Mouse (Mus musculus) kidney, adult 2 months (tissue): ENCODE measurements around the gene Lztfl1. TPM values are rescaled to one million over a fixed set of nuclear protein-coding genes. Genes with fewer than 3 reads are reported as not detected.

Source experiments
- DNase-seq: peaks from one replicate; pipeline ENCODE4 v3.0.0; 2021
- H3K27ac ChIP-seq: fragments of 200-500 bp; 2 replicates; pipeline ENCODE4 v1.5.1; 2012; ENCODE audit warnings: low read depth, low read length, control low read depth, inconsistent platforms; ENCODE audit not compliant: insufficient read depth
- H3K27me3 ChIP-seq: fragments of 200-500 bp; replicated peaks from 2 replicates; pipeline ENCODE4 v1.6.1; 2012; ENCODE audit warnings: mild to moderate bottlenecking, moderate library complexity, low read length, inconsistent platforms; ENCODE audit not compliant: control insufficient read depth, insufficient read depth
- H3K36me3 ChIP-seq: fragments of 200-500 bp; 2 replicates; pipeline ENCODE4 v1.6.1; 2012; ENCODE audit warnings: mild to moderate bottlenecking, moderate library complexity, low read length, inconsistent platforms; ENCODE audit not compliant: control insufficient read depth, insufficient read depth
- H3K4me1 ChIP-seq: fragments of 200-500 bp; 2 replicates; pipeline ENCODE4 v1.6.1; 2011; ENCODE audit warnings: low read length; ENCODE audit not compliant: control insufficient read depth, insufficient read depth
- H3K4me3 ChIP-seq: fragments of 200-500 bp; 2 replicates; pipeline ENCODE4 v1.5.1; 2011; ENCODE audit warnings: mild to moderate bottlenecking, low read depth, low read length, control low read depth; ENCODE audit not compliant: insufficient read depth
- CTCF ChIP-seq: fragments of 200-500 bp; conservative IDR thresholded peaks from 2 replicates; pipeline ENCODE4 v1.5.1; 2011; ENCODE audit warnings: low read depth, mild to moderate bottlenecking, control low read depth, low read length, moderate library complexity, mixed read lengths; ENCODE audit not compliant: insufficient read depth, insufficient read length
- POLR2A ChIP-seq: fragments of 200-500 bp; IDR thresholded peaks from one replicate; pipeline ENCODE4 v1.6.1; 2011; ENCODE audit warnings: low read depth, low read length, control low read depth
- WGBS: fragments of 180-500 bp; shearing (Covaris S2); methylation state at CpG from one replicate; pipeline ENCODE4 v1.1.7; 2018; 5-methylcytosine and 5-hydroxymethylcytosine counted together
- polyA plus RNA-seq: library from polyadenylated mRNA; depleted of rRNA; stranded (reverse); fragments of >200 nt; gene quantifications from 2 replicates; pipeline ENCODE4 v1.2.3, GENCODE M21; 2012; rRNA removed

Lztfl1 gene
- 4.5 and 5.3 TPM in 2 replicates for polyA plus RNA-seq

GRCm38 (mm10) chr9:123717186-123718008 is at the start of gene Lztfl1:
Lztfl1 (minus strand) TSS chr9:123717697.
- TF ChIP-seq POLR2A = no peak
- no peak for TF ChIP-seq CTCF
- DNase-seq = peak; percentile 99
- Histone ChIP-seq H3K27me3 (no peaks in the 10 kb centered on the region), H3K4me3 (peak within 1 kb of the TSS; percentile 76), H3K4me1 (peaks cover 4% of the 10 kb centered on the region; the same call in 1 of the 2 replicates), H3K36me3 (no peaks in the 10 kb centered on the region), H3K27ac (peak within 1 kb of the TSS; percentile 67)
- 1% methylated on average over 55 of the region's 55 CpGs for WGBS

- DNase-seq = no peak
- Histone ChIP-seq H3K27me3 (no peaks in the 10 kb centered on the region), H3K4me3 (no peak overlapping the region), H3K4me1 (no peaks in the 10 kb centered on the region), H3K36me3 (no peaks in the 10 kb centered on the region), H3K27ac (no peak overlapping the region)
- TF ChIP-seq POLR2A = no peak
- TF ChIP-seq CTCF = no peak
- 89% methylated on average over 3 of the region's 3 CpGs for WGBS
Measured at GRCm38 (mm10) chr9:123766996-123767395, 49.5 kb upstream of the Lztfl1 start.

- 85% methylated on average over 3 of the region's 3 CpGs for WGBS
- no peak overlapping the region for H3K27ac ChIP-seq
- TF ChIP-seq CTCF (no peak), POLR2A (no peak)
- no peaks in the 10 kb centered on the region for H3K27me3 ChIP-seq
- DNase-seq = no peak
- H3K36me3 ChIP-seq = no peaks in the 10 kb centered on the region
- no peak overlapping the region for H3K4me3 ChIP-seq
- H3K4me1 ChIP-seq = no peaks in the 10 kb centered on the region
Measured at GRCm38 (mm10) chr9:123763771-123764170, 46.3 kb upstream of the Lztfl1 start.

- Histone ChIP-seq H3K36me3 (no peaks in the 10 kb centered on the region), H3K27me3 (no peaks in the 10 kb centered on the region), H3K4me3 (no peak overlapping the region), H3K27ac (no peak overlapping the region), H3K4me1 (no peaks in the 10 kb centered on the region)
- 90% methylated on average over 4 of the region's 4 CpGs for WGBS
- TF ChIP-seq CTCF (no peak), POLR2A (no peak)
- no peak for DNase-seq
Measured at GRCm38 (mm10) chr9:123762886-123763285, 45.4 kb upstream of the Lztfl1 start.

- TF ChIP-seq CTCF = no peak
- no peak for TF ChIP-seq POLR2A
- Histone ChIP-seq H3K4me1 (no peaks in the 10 kb centered on the region), H3K36me3 (no peaks in the 10 kb centered on the region), H3K27ac (no peak overlapping the region), H3K4me3 (no peak overlapping the region), H3K27me3 (no peaks in the 10 kb centered on the region)
- 86% methylated on average over 3 of the region's 3 CpGs for WGBS
- no peak for DNase-seq
Measured at GRCm38 (mm10) chr9:123760806-123761205, 43.3 kb upstream of the Lztfl1 start.

- TF ChIP-seq CTCF (no peak), POLR2A (no peak)
- H3K36me3 ChIP-seq = no peaks in the 10 kb centered on the region
- H3K27ac ChIP-seq = no peak overlapping the region
- no peak for DNase-seq
- no peaks in the 10 kb centered on the region for H3K27me3 ChIP-seq
- no peak overlapping the region for H3K4me3 ChIP-seq
- H3K4me1 ChIP-seq = no peaks in the 10 kb centered on the region
- WGBS = 74% methylated on average over 4 of the region's 4 CpGs
Measured at GRCm38 (mm10) chr9:123758645-123759044, 41.1 kb upstream of the Lztfl1 start.

- H3K4me1 ChIP-seq = no peaks in the 10 kb centered on the region
- TF ChIP-seq POLR2A (no peak), CTCF (no peak)
- WGBS = 68% methylated on average over 1 of the region's 1 CpGs
- no peak for DNase-seq
- H3K4me3 ChIP-seq = no peak overlapping the region
- no peaks in the 10 kb centered on the region for H3K36me3 ChIP-seq
- H3K27ac ChIP-seq = no peak overlapping the region
- H3K27me3 ChIP-seq = no peaks in the 10 kb centered on the region
Measured at GRCm38 (mm10) chr9:123758156-123758555, 40.7 kb upstream of the Lztfl1 start.

- Histone ChIP-seq H3K27ac (no peak overlapping the region), H3K36me3 (no peaks in the 10 kb centered on the region), H3K4me3 (no peak overlapping the region), H3K27me3 (no peaks in the 10 kb centered on the region), H3K4me1 (no peaks in the 10 kb centered on the region)
- DNase-seq = no peak
- WGBS = 65% methylated on average over 2 of the region's 2 CpGs
- no peak for TF ChIP-seq POLR2A
- no peak for TF ChIP-seq CTCF
Measured at GRCm38 (mm10) chr9:123757326-123757725, 39.8 kb upstream of the Lztfl1 start.
